Mouse (Mus musculus): Measurements from ENCODE around the gene Phkg1.
"Not testable (repeated sequence)": the region's sequence is repeated elsewhere in the genome, so short reads cannot be mapped to it uniquely, and the experiment has no call there.

DNA sequence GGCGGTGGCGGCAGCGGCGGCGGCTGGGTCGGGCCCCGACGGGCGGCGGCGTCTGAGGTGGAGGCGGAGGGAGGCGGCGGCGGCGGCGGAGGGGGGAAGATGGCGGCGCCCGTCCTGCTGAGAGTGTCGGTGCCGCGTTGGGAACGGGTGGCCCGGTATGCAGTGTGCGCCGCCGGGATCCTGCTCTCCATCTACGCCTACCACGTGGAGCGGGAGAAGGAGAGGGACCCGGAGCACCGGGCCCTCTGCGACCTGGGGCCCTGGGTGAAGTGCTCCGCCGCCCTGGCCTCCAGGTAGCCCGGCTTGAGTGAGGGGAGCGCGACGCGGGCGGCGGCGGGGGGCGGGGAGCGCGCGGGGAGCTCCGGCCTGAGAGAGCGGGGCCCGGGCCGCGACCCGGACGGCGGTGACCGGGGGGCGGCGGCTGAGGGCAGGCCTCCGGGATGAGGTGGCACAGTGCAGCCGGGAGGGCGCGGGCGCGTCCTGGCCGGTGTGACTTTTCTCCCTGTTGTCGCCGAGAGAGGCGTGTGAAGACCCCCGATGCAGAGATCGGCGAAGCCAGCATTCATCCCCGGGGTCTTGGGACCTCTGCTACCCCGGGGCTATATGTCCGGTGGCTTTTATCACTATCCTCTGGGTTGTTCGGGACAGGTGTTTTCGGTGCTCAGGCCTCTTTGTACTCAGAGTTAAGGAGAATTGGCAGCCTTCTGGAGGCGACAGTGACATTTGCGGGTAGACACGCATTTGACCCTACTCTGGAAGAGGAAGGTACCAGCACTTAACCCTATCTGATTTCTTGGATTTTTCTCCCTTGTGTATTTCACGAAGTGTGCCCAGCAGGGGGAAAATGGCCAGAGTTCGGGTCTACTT is 44.0 kb upstream of the Phkg1 start:
- TF ChIP-seq CTCF (IDR thresholded peaks at IDR 0.05; ENCODE audit: extremely low read depth, insufficient read length, insufficient replicate concordance, low read depth, low read length); POLR2A (IDR thresholded peaks at IDR 0.05; ENCODE audit: low read depth, low read length): not testable (repeated sequence)
